15 mouse cellular contexts compared by ENCODE assay signal in genomic region chr10:10935806-10936205, GRCm38 (mm10).
"Had no signal": no experiment of that assay in that cellular context is flagged by ENCODE, and none has a peak within 500 bp of the region (broad histone marks: within the 10 kb centered on the region; RNA-seq: fewer than 3 reads in every experiment).

No protein-coding gene starts in this region.

- ATAC-seq: lung, postnatal 0 days; midbrain, embryonic 13.5 days; midbrain, embryonic 15.5 days had no signal

- H3K27ac ChIP-seq: lung, embryonic 15.5 days; macrophage; midbrain, embryonic 13.5 days; midbrain, embryonic 15.5 days; neural tube, embryonic 12.5 days; stomach, embryonic 15.5 days; stomach, postnatal 0 days had no signal

- H3K4me3 ChIP-seq: lung, embryonic 15.5 days; megakaryocyte, embryonic 14.5 days; midbrain, embryonic 13.5 days; midbrain, embryonic 15.5 days; neural tube, embryonic 12.5 days; stomach, embryonic 15.5 days had no signal

- DNase-seq: lung, adult 2 months; lung, postnatal 14 days; lung, postnatal 36 days; right cerebral cortex, postnatal 14 days; thymus, adult 2 months; thymus, postnatal 25 days had no signal
